Mouse (Mus musculus) kidney, postnatal 10 days (tissue): ENCODE results near the gene Pgm2l1.
A peak's percentile ranks its signal among the peaks of the same experiment; 100 is the strongest.

Source experiments
- DNase-seq: peaks from one replicate; pipeline ENCODE4 v3.0.0; 2021; ENCODE audit warnings: mixed read lengths

The Pgm2l1 gene

DNA sequence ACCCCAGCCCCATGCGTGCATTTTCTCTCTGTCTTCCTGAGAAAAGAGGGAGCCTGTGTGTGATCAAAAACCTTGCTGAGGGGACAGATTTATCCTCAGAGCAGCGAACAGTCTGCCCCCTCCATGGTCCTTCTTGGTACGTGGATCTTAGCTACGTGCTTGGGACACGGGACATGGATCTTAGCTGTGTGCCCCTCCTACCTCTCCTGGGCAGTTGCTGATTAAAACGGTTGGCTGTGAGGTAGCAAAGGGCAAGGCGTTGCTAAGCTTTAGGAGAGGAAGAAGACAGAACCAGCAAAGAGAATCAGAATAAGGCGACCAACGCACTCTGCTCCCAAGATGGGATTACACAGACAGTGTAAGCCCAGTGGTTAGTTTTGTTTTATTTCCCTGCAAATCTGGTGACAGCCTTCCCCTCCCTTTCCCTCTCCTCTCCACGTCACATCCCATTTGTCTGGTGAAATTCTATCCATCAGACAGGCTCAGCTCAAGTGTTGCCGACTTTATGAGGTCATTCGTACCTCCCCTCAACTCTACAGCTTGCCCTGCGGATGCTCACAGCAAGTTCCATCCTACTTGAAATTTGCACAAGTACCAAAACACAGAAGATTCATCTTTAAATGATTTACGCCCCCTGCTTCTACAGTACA is 71.8 kb downstream of the Pgm2l1 start:
- no peak for DNase-seq

DNA sequence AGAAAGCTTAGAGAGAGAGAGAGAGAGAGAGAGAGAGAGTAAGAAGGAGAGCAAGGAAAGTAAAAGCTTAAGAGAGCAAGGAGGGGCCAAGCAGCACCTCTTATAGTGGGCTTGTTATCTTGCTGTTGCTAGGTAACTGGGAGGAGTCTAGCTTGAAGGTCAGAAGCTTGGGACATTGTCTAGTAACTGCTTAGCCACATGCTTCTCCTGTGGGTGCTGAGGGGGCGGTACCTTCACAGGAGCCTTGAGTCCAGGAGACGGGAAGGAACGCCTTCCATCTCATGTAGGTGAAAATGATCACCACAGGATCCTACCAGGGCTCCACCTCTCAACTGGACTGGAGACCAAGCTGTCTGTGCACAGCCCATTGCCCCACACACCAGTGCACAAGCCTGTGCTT is 74.2 kb downstream of the Pgm2l1 start:
- no peak for DNase-seq

DNA sequence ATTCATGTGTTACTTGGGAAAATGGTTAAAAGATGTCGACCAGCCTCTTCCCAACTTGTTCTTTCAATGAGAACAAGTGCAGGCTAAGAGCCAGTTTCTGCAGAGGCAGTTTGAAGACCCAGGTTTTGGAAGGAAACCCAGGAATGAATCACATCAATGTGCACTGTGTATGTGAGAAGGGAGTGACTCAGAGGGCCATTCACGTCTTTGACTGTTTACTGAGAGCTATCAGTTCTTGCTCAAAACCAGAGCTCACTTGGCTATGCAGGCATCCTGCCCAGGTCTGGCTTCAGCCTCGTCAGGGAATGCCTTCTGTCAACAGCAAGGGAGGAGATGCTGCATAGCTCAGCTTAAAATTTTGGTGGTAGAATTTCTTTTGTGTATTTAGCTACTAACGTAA is 75.1 kb downstream of the Pgm2l1 start:
- DNase-seq = no peak

DNA sequence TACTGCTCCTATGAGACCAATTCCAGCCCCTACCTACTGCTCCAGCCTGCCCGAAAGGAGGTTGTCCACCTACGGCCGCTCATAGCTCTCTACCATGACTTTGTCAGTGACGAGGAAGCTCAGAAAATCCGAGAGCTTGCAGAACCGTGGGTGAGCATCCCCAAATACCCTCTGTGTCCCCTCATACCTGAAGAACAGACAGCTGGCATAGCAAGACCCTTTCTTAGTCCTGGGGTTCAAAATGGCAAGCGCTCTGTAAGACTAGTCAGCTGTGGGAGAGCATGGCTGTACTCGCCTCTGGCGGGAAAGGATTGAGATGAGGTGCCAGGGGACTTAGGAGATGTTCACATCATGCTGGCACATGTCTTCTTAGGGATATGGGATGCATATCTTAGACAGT is 78.7 kb downstream of the Pgm2l1 start:
- no peak for DNase-seq

DNA sequence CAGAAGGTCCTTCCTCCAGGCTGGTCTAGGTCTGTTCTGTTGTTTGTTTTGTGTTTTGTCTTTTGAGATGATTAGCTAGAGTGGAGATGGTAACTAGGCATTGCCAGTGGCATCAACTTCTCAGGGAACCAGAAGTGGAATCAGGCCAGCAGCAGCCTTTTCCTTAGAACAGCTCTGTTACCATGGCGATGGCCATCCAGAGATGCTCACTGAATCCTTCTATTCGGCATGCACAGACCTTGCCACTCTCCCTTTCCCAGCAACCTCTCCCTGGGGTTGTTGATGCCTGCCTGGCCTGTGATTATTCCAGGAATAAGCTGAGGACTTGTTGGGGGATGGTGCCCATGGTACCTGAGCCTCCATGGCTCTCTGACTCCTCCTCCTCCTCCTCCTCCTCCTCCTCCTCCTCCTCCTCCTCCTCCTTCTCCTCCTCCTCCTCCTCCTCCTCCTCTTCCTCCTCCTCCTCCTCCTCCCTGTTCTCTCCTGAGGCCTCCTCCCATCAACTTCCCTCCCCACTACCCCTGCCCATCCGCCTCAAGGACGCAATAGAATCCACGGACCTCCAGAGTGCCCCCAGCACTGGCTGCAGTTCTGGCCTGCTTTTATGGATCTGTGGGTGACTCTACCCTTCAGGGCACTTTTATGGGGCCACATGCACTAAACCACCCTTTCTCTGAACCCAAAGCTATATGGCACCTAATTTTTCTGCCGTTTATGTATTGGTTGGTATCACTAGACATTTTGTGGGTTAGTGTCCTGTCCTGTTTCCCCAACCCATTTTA is 80.9 kb downstream of the Pgm2l1 start:
- no peak for DNase-seq

DNA sequence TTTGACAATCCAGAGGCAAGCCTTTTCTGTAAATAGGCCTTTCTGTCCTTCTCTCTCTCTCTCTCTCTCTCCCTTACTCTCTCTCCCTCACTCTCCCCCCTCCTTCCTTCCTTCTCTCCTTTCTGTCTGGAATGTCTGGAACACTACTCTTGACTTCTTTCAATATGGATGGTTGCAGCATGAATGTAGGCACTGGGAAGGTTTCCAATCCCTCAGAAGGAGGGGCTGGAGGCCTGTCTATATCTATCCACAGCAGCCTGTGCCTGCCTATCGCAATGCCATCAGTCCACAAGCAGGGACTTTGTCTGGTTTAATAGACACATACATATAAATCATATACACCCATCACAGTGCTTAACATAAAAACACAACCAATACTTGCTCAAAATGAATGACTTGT is 82.0 kb downstream of the Pgm2l1 start:
- no peak for DNase-seq

DNA sequence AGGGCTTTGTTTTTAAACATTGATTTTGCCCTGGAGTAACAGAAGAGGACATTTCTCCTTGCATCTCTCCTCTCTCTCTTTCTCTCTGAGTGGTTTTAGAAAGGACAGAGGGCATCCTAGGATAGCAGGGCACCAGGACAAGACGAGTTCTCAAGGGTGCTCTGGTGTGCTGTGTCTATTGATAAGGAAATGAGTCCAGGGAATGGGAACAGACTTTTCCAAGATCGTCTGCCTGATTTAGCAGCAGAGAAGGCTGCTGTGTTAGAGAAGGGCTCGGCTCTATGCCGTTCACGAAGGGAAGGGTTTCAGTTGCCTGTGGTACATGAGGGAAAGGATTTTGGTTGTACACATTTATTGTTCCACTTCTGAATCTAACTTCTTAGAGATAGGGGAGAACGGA is 82.5 kb downstream of the Pgm2l1 start:
- DNase-seq = no peak

DNA sequence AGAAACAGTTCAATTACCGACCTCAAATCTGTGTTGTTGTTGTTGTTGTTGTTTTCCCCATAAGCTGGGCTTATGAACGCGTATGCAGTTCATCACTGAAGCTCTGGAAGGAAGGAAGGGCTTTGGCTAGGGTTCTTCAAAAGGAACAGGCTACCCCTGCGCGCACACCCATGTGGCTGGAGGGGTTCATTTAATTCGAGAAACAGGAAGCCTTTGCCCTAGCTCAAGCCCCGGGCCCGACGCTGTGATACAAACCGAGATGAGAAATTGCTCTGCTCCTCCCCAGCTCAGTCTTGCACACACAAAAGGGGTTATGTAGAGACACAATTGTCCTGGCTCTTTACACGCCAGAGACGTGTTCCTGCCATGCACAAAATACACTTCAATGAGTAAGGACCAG is 83.1 kb downstream of the Pgm2l1 start:
- DNase-seq = no peak

DNA sequence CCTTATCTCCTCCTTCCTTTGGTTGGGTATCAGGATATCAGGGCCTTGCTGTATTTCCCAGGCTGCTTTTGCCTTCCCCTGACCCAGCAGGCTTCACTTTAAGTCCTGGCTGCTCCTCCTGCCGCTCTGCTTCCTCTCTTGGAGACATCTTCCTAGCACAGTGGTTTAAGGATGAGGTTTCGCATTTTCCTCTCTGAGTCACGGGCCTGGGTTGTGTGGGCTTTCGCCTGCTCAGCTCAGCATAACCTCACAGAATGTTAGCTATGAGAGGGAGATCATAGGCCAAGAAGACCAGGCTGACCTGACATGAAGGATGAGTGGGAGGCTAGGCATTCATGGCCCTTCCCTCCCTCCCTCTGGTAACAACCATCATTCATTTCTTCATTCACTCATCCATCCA is 85.5 kb downstream of the Pgm2l1 start:
- no peak for DNase-seq

DNA sequence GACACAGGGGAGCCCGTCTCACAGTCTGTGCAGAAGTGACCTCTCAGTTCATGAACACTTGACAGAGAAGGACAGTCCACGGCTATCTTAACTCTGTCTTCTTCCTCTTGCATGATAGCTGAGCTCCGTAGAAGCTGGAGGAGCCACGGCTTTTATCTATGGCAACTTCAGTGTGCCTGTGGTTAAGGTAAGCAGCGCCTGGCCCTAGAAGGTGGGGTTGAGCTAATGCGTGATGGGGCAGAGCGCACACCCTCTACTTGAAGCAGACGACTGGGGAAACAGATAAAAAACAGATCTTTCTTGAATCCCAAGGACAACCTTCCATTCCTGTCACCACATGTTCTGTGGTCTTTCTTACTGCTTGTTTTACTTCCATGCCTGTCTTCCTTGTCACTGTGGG is 89.7 kb downstream of the Pgm2l1 start:
- DNase-seq = no peak

DNA sequence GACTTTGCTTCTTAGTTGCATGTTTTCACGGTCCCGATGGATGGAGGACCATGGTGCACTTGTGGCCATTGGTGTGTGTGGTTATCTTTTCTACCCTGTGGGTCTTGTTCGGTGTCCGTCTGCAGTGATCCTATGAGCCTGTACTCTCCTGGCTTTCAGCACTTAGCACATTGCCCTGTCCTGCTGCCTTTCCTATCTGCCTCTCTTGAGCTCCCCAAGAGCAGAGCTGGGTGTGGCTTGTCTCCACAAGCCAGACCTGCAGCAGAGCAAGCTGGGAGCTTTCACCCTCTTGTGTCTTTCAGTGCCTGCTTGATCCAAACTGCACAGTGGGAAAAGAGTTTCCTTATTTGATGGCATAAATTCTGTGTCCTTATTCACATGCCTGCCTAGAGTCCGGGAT is 90.3 kb downstream of the Pgm2l1 start:
- no peak for DNase-seq

DNA sequence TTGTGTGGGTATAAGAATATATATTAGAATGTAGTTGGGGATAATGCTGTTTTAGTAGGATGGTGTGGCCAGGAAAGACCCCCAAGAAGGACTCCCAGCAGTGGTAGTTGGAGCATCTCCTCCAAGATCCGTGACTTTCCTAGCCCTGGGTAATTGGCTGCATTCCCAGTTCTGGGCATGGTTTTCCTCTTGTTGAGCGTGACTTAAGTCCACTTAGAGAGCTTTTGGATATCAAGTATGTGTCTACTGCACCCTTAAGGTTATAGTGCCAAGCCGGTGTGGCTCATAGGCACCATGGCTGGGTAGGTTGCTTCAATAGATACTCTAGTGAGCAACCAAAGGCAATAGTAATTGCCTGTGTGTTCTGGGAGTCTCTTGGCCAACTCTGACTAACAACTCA is 96.5 kb downstream of the Pgm2l1 start:
- peak; percentile 17 for DNase-seq

DNA sequence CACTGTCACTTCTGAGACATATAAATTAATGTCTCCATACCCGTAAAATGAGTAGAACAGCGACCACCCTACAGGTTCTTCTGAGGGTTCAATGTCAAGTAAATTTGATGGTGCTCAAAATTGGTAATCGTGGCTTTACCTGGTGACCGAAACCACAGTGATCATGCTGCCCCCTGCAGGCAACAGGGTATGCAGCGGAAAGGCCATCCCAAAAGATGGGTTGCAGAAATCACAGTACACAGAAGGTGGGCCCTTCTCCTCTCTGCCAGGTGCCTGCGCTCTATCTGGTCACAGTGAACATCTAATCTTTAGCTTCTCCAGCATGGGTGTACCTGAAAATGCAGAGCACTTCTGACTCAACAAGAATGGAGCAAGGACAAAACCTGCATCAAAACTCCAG is 98.3 kb downstream of the Pgm2l1 start:
- peak; percentile 62 for DNase-seq

DNA sequence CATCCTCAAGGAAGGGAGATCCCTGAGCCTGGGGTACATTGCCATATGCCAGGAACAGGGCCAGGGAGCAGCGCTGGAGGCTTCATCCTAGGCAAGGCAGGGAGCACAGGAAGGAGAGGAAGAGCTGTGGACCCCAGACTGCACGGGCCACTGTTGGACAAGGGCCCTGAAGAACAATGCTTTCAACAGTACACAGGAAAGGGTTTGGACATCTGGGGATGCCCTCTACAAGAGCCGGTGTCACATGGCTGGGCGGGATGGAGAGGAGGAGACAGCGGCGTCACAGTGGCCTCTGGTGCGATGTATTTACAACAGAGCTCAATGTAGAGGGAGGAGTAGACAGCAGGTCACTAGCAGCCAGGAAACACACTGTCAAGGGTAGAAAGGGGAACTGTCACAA is 100.3 kb downstream of the Pgm2l1 start:
- DNase-seq = peak; percentile 37
